Mouse (Mus musculus): ENCODE measurements around the gene Runx3.
"Not testable (repeated sequence)": the region's sequence is repeated elsewhere in the genome, so short reads cannot be mapped to it uniquely, and the experiment has no call there.

The Runx3 gene

DNA sequence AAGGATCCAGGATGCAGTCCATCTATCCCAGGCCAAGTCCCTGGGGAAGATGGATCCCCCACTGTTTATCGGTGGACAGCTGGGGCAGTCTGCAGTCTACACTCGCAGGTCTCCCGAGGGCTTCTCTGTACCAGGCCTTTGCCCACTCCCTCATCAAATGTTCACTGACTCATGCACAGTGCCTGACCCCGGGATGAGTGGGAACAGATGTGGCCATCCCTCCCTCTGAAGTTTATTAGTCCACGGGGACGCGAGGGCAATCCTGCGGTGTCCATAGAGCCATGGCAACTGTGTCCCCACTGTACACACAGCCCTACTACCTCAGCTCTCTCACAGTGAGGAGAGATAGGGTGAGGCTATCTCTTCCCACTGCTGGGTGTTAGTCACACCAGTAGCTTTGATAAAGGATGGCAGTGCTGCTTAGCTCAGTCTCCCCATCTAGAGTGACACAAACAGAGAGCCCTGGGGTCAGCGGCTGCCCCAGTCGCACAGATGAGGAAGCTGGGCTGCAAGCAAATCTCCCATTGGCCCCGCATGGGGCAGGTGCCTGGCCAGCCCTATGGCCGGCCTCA, 50.9 kb downstream of the Runx3 start:
- DNase-seq (ENCODE audit: low spot score), result no peak

DNA sequence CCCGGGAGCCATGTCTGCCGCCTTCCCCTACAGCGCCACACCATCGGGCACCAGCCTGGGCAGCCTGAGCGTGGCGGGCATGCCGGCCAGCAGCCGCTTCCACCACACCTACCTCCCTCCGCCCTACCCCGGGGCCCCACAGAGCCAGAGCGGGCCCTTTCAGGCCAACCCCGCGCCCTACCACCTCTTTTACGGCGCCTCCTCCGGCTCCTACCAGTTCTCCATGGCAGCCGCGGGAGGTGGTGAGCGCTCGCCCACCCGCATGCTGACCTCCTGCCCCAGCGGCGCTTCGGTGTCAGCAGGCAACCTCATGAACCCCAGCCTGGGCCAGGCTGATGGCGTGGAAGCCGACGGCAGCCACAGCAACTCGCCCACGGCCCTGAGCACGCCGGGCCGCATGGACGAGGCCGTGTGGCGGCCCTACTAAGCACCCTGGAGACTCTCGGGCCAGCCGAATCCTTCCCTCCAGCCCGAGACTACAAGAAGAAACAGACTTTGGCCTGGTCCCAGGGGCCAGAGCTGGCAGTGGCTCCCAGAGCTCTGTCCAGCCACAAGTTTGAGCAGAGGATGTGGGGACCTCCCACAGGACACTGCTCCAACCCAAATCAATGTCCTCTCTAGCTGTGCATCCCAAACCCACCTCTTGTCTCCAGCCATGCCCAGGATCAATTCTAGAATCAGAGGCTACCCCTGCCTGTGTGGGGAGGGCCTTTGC, 55.1 kb downstream of the Runx3 start:
- DNase-seq (ENCODE audit: low spot score), result no peak

DNA sequence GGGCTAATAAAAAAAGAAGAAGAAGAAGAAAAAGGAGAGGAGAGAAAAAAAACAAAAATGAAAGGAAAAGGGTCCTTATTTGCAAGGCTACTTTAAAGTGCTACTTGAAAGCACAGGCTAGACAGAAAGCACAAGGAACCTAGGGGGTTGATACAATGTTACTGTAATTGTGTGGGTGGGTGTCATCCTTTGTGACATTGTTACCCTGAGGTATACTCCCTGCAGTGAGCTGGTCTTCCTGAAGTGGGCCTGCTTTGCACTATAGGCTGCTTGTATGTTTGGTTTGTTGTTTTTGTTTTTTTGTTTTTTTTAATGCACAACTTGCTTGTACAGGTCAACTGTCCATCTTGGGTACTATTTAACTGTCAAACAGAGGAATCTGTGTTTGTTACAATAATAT, 57.1 kb downstream of the Runx3 start:
- DNase-seq (ENCODE audit: low spot score), result no peak

DNA sequence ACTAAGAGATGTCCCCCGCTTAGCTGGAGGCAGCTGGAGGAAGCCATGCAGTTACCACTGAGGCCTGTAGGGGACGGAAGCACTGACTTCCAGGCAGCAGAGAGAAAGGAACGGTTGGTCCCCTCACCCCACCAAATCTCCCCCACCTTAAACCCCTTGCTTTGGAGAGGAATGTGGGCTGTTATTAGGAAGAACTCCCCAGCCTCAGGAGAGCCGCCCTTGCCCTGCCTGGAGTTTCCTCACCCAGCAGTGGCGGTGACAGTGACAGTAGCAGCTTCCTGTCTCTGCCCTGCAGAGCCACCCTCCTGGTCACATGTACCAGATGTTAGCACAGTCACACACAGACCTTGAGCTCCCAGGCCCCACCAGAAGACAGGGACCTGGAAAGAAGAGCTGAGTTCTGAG, 58.6 kb downstream of the Runx3 start:
- no peak for DNase-seq (ENCODE audit: low spot score)

DNA sequence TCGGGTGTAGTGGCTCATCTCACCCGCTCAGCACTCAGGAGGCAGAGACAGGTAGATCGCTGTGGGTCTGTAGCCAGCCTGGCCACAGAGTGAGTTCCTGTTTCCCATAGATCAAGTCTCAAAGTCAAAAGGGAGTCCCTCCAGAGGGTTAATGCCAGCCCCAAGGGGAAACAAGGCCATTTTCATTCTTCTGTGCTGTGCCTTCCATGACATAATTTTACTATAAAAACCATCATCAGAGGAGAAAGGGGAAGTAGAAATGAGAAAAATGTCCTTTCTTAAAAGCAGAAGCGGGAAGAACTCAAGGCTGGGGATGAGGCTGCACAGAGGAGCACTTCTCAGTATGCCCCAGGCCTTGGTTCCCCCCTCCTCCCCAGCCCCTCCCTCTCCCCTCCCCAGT, 61.4 kb downstream of the Runx3 start:
- DNase-seq (ENCODE audit: low spot score), result no peak

DNA sequence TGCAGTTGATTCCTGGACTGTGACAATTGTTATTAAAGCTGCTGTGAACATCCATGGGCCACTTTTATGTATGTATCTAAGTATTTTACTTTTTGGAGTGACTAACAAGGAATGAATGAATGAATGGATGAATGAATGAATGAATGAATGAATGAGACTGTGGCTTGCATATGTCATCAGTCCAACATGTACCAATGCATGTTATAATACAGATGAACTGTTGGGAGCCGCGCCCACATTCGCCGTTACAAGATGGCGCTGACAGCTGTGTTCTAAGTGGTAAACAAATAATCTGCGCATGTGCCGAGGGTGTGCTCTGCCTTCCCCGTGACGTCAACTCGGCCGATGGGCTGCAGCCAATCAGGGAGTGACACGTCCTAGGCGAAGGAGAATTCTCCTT, 63.8 kb downstream of the Runx3 start:
- DNase-seq (ENCODE audit: low spot score), result not testable (repeated sequence)

DNA sequence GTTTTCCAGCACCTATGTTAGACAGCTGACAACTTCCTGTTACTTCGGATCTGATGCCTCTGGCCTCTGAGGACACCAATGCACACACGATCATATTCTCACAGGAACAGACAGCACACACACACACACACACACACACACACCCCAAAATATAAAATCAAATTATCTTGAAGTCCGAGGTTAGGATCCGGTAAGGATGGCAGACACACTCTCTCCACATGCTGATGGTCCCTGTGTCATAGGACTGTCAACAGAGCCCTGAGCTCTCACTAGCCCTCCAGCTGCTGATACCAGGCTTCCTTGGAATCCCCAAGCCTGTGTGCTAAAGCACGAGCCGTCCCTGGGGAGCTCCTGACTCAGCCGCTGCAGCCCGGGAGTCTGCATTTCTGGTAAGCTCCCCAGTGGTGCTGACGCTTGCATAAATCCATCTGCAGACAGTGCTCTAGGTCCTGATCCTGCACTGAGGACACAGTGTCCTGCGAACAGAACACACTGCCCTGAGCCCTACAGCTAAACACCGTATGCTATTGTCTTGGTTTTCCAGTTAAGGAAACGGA, 69.1 kb downstream of the Runx3 start:
- no peak for DNase-seq (ENCODE audit: low spot score)

DNA sequence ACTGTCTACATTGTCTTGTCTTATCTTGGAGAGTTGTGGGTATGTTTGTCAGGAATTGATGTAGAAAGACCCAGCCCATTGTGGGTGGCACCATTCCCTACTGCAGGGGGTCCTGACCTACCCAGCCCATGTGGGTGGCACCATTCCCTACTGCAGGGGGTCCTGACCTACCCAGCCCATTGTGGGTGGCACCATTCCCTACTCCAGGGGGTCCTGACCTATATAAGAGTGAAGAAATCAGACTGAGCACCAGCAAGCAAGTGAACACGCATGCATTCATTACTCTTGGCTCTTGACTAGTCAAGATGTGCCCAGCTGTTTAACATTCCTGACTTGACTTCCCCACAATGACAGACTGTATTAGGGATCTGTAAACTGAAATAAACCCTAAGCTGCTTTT, 69.9 kb downstream of the Runx3 start:
- DNase-seq (ENCODE audit: low spot score), result no peak

DNA sequence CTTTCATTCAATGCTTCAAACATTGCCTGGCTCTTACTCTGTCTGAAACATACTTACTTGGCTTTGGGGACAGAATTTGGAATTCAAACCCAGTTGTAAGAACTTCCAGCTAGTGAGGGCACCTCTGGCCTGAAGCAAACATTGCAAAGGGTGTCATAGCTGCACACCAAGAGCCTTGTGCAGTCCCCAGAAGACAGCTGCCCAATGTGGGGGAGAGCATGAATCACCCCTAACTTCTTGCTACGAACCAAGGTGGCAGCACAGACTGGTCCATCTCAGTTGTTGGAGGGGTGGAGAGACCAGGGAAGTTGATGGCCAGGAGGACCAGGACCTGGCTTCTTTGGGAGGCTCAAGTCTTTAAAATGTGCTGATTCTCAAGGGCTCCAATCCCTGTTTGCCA, 70.7 kb downstream of the Runx3 start:
- DNase-seq (ENCODE audit: low spot score), result no peak

DNA sequence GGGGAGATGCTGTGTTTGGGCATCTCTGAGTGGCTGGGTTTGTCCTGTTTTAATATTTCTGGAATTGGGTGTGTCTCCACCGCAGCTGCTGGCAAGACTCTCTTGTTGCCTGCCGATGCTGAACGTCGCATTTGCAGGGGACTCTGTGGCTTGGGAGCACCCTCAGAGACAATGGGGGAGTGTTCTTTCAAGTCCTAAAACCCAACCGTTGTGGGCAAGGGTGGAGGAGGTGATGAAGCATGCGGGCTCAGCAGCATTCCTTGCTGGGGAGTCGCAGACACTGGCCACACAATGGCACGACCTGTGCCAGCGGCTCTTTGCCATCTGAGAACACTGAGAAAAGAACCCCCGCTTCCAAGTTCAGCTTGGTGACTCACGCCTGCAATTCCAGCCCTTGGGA, 71.2 kb downstream of the Runx3 start:
- DNase-seq (ENCODE audit: low spot score), result no peak

DNA sequence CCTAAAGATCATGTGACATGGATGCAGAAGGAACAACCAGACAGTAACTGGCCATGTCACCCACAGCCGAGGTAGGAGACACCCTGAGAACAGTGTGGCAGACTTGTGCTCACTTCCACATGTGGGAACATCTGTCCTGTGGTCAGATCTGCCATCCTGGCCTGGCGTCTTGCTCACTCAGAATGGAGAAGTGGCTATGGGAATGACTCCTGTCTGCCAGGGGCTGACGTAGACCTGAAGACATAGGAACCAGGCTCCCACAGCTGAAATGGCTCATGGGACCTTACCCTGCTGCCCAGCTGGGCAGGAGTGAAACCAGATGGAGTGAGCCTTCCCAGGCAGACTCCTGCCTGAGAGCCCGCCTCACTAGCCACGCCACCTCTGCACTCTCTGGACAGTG, 72.4 kb downstream of the Runx3 start:
- no peak for DNase-seq (ENCODE audit: low spot score)

DNA sequence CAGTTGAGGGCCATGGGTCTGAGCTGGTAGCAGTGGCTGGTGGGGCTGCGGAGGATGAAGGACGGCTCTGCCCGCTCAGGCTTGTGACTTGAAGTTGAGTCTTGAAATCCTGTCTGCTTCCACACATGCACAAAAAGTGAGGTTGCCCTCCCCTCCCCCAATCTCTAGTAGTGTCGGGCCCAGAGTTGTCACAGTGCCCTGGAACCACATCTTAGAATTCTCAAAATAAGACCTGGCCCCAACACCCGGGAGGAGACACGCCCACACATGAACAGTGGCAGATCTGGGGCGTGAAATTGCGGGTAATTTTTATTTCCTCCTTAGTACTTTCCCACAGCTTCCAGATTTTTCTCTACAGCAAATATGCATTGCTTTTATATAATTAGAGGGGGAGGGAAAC, 77.4 kb downstream of the Runx3 start:
- no peak for DNase-seq (ENCODE audit: low spot score)

DNA sequence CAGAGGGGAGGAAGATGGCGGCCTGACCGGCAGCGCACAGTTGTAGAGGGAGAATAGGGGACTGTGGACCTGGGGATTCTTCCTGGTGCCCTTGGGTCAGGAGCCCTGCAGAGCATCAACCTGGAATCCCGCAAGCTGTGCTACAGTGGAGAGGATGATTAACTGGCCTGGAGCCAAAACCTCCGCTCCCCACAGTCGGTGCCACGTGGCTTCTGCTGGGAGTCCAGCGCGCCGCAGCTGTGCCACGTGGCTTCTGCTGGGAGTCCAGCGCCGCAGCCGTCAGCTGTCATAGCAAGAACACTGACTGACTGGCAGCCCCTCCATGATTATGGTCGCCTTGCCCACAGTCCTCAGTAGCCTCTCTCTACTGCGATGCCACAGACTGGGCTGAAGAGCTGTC, 81.3 kb downstream of the Runx3 start:
- no peak for DNase-seq (ENCODE audit: low spot score)

DNA sequence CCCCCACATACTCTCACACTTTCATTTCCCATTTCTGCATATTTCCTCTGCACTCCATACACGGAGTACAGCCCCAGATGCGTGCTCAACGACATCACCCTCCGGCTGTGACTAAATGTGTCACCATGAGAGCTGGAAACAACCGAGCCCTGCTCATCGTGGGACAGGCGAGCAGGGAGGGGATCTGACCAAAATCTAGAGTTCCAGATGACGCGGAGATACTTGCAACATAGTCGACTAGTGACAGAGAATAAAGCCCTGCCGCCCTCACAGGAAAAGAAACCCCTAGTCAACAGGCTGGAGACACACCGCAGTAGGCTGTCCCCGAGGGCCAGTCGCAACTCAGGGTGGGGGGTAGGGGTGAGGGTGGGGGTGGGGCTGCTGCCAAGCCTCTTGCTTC, 82.8 kb downstream of the Runx3 start:
- no peak for DNase-seq (ENCODE audit: low spot score)

DNA sequence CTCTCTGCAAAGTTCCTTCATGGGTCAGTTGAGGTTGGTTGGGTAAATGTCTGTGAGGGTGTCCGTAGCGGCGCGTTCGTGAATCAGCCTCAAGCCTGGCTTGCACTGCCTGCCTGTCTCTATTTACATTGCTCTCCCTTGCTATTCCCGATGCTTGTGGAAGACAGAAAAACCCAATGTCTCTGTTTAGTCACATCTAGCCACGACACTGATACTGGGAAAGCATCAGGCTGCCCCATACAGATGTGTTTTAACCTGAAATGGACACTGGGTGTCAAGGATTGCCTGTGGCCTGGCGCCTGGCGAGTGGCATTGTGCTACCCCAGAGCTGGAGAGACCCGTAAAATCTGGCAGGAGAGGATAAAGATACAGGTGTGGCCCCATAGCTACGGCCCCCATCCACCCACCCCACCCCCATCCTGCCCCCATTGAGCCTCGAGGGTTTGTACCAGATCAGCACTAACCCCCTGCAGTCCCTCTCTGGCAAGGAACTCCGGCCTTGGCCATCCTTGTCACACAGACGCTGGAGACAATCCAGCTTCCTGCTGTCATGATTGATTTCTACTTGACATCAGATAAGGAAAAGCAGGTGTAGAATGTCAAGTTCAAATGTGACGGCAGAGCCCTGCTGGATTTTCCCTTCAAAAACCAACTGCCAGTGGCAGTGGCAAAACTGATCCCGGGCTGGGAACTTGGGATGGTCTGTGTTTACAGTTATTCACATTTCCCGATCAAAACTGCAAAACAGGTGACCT, 83.5 kb downstream of the Runx3 start:
- DNase-seq (ENCODE audit: low spot score), result no peak

DNA sequence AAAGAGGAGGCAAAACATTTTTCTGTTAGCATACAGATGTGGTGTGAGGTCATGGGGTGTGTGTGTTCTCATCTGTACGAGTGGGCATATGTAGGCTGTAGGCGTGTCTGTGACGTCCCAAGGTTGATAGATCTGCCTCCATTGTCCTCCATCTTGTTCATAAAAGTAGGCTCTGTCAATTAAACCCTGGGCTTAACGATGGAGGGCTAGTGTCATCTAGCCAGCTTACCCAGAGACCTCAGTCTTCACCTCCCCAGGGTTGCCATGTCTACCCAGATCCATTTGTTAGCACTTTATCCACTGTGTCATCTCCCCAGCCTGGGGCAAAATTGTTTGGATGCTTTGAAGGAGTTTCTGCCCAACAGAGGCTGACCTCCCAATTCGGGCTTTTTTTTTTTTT, 84.2 kb downstream of the Runx3 start:
- no peak for DNase-seq (ENCODE audit: low spot score)

DNA sequence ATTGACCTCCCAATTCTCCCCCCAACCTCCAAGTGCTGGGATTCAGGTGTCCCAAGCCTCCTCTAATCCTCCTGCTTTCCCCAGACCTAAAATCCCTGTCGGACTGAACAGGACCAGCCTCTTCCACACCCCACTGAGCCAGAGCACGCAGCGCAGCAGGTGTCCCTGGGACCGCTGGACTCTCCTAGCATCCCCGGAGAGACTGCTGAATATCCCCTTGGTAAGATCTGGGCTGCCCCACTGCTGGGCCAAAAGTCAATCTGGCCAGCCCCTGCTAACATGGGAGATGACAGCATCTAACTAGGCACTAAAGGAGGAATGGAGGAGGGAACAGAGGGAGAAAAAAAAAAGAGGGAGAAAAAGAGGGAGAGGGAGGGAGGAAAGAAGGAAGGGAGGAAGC, 84.8 kb downstream of the Runx3 start:
- no peak for DNase-seq (ENCODE audit: low spot score)

DNA sequence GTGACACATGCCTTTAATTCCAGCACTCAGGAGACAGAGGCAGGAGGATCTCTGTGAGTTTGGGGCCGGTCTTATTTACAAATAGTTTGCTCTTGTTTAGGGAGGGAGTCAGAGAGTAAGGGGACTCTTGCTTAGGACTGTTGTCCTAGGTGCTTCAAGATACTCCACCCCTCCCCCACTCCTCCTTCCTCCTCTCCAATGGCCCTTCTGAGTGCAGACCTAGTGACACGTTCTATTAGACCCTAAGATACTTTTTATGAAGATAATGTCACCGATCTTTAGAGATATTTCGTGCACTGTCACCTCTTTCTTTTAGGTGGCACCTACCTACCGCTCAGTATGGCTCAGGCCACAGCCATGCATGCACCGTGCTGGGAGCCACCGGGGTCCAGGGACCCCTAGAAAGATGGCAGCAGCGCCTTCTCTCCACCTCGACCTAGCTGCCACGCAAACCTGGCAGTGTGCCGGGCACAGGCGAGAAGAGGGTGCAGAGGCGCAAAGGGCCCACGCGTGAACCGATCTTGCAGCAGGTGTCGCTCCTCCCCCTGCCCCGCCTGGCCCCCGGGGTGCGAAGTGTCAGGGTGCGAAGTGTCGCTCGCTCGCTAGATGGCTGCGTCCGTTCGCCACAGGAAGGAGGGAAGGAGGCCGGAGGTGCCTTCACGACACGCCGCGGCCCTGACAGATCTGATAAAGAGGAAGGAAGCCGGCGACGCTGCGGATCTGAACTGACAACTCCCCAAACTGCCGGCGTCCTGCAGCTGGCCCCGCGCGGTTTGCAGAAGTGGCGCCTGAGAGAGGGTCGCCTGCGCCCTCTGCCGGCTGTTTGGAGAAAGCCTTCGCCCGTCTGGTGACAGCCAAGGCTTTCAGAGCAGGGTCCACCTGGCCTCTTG, 85.5 kb downstream of the Runx3 start:
- DNase-seq (ENCODE audit: low spot score), result peak; percentile 49

DNA sequence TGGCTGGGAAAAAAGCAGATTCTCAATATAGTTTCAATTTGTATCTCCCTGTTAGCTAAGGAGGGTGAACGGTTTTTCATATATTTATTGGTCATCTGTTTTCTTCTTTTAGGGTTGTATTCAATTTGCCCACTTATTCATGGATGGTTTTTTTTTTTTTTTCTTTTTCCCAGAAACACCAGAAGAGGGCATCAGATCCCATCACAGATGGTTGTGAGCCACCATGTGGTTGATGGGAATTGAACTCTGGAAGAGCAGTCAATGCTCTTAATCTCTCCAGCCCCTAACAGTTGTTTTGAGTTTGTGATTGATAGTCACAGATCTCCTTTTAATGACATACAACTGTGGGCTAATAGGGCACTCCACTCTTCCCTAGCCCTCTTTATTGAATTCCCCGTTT, 89.4 kb downstream of the Runx3 start:
- no peak for DNase-seq (ENCODE audit: low spot score)

DNA sequence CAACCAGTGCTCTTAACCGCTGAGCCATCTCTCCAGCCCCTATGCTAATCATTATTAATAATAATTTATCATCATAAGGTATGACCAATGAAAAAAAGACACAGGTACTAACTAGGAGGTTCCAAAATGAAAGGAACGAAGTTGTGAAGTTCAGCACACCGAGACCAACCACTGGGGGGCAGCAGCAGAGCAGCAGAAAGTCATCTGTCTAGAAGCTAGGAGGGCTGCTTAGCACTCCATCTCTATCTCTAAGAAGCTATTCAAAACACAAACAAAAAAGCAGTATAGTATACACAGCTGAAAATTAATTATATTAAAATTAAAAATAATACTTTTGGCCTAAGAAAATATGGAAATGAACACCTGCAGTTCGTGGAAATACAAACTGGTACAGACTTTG, 99.2 kb downstream of the Runx3 start:
- DNase-seq (ENCODE audit: low spot score), result peak; percentile 70

DNA sequence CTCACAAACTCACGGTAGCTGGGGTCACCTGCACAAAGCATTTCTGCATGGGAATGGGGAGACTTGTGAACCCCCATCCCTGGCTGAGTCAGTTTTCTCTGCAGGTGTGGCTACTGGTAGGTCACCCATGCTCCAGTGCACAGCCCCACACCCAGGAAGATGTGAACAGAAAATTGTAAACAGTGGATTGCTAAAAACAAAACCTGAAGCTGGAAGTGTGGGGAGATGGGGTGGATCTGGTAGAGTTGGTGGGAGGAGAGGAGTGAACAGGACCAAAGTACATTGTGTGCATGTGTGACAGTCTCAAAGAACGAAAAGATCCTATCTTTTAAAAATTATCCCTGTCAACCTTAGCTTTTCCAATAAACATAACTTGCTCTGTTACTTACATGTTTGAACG, 100.2 kb downstream of the Runx3 start:
- DNase-seq (ENCODE audit: low spot score), result no peak

All from layer of hippocampus, adult 9-10 months (tissue).